Mouse (Mus musculus) heart, adult 18-20 months (tissue): Measurements from ENCODE around the gene 2010003K11Rik. TPM values are rescaled to one million over a fixed set of nuclear protein-coding genes. Genes with fewer than 3 reads are reported as not detected.

ENCODE experiments used
- DNase-seq, 2 experiments: peaks; one replicate each; pipeline ENCODE4 v3.0.0; 2021 to 2022; ENCODE audit warnings: mixed read lengths in 1 of 2
- total RNA-seq, 2 experiments: library from RNA; stranded (reverse); gene quantifications; 2 replicates each; pipeline ENCODE4 v1.2.3; 2021

The 2010003K11Rik gene
- total RNA-seq, 2 experiments from 2014 or later, result 1.2 TPM; not detected in 1

DNA sequence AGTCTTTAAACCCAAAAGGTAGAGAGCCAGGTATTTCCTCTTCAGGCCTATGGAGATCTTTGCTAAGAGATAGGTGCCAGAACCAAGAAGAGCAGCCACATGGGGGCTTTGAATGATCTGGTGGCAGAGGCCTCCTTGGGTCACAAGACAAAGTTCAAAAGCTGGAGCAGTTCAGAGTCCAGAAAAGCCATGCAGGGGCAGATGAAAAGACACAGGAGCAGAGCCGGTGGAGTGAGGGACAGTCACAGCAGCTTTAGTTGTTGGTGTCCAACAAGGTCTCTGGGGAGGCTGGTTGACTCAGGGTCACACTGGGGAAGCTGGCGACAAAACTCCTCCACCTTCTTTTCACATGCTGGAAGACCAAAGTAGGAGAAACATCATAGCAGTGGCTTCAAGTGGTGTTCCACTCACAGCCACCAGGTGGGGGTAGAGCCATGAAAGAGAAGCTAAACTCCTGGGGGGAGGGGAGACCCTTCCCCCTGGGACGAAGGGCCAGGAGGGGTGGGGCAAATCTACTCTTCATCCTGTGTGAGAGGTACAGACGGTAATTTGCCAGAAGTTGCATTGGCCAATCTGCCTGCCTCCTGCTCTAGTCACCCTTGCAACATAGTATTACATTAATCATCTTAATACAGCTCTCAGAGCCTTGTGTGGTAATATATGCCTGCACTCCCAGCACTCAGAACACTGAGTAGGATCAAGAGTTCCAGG is 965 bp downstream of the 2010003K11Rik start:
- DNase-seq, result peak; percentile 38 to 83

DNA sequence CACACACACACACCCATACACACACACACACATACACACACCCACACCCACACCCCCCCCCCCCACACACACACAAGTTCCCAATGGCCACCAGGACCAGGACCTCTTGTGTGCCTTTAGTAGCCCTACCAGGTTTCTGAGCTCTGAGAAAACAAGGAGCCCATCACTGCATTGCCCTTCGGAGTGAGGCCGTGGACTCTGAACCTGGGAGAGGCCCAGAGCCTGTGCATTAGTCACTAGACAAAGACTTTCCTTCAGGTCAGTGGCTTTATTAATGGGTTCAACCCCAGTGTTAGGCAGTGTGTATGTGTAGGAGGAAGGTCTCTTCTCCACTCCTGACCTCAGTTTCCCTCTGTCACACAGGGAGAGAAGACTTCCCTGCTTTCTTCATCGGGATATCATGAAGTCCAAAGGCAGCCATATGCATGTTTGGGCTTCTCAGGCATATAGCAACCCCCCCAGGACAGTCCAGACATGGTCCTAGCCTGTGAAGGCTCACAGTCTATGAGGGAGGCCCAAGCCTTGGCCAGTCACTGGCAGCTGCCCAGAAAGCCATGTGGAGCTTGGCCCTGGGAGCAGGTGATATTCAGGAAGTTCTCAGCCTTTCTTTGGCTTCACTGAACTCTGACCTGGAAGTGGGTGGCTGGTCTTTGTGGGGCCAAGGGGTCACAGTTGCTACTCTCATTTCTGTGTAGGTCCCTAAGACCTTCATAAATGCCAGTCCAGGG is 1.7 kb downstream of the 2010003K11Rik start:
- no peak for DNase-seq

DNA sequence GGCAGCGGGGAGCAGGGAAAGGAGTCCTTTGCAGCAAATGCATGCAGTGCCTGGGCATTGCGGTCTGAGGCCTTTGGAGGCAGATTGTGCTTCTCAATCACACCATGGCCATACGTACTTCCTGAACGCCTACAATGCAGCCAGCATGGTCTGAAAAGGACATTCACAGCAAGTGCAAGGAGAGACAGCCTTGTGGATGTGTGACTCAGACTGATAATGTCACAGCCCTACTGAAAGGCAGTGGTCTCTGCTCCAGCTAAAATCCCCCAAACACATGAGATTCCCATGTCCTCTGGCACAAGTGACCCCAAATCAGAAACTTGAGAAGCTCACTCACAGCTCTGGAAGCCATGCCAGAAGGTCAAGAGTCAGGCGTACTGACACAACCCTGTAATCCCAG is 2.6 kb downstream of the 2010003K11Rik start:
- DNase-seq, result no peak

GRCm38 (mm10) chr19:4494707-4495106 is 3.7 kb downstream of the 2010003K11Rik start:
- DNase-seq, result no peak

DNA sequence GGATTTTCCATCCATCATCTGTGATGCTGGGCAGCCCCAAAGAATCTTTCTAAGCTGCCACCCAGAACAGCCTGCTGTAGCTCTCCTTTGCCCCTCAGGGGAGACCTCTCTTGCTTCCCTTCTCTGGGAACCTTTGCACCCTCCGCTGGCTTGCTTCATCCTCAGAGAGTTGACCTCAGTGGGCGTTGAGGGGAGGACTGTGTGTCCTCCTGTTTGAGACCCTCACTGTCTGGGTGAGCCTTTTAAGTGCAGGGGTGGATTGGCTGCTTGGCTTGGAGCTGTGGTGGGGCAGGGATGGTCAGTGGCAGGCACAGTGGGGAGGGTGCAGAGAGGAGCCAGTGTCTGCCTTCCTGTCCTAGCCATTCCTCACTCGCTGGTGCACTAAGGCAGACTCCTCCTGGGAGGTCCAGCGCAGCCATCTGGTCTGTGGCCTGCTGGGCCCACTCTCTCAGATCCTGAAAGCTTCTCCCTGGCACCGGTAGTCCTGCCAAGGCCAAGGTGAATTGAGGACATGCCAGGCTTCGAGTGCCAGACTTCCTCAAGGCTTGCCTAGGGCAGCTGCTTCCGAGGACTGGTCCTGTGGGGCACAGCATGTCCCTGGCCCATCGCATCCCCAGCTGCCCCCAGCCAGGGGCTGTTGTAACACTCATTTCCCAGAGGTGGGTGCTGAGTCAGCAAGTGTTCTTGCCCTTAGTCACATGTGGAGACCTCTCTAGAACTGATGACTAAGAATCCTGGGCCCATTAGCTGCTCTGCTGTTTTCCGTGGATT is 5.7 kb downstream of the 2010003K11Rik start:
- peak; percentile 68 to 80 for DNase-seq

DNA sequence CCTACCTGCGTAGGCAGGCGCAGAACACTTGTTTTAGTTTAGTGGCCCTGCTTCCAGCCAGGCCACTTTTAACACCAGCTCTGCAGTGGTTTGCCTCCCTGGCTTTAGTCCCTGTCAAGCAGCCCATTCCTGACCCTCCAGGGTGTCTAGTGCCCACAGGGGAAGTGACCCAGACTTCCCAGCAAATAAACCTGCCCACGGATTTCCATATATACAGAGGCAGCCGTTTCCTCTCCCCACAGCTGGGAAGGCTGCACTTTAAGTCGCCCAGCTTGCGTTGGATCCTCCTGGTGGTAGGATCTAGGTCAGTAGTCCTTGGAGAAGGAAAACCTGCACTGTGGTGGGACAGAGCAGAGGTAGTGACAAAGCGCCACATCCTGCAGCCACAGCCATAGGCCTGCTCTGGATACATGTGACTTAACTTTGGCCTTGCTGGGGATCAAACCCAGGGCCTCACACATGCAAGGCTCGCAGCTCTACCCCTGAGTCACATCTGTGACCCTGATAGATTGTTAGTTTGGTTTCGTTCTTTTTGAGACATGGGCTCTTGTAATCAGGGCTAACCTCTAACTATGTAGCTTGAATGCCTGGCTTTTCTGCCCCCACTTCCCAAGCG is 7.2 kb downstream of the 2010003K11Rik start:
- no peak for DNase-seq

GRCm38 (mm10) chr19:4487877-4488276 is 10.5 kb downstream of the 2010003K11Rik start:
- DNase-seq, result peak; percentile 28 to 37

- DNase-seq, result peak in 1 of 2 experiments; percentile 14
Measured at GRCm38 (mm10) chr19:4485006-4485405, 13.4 kb downstream of the 2010003K11Rik start.

GRCm38 (mm10) chr19:4482111-4482859 is 16.1 kb downstream of the 2010003K11Rik start:
- DNase-seq, result peak; percentile 49 to 61

GRCm38 (mm10) chr19:4481326-4481725 is 17.1 kb downstream of the 2010003K11Rik start:
- DNase-seq, result no peak

- DNase-seq, result no peak
Measured at GRCm38 (mm10) chr19:4480041-4480440, 18.3 kb downstream of the 2010003K11Rik start.

DNA sequence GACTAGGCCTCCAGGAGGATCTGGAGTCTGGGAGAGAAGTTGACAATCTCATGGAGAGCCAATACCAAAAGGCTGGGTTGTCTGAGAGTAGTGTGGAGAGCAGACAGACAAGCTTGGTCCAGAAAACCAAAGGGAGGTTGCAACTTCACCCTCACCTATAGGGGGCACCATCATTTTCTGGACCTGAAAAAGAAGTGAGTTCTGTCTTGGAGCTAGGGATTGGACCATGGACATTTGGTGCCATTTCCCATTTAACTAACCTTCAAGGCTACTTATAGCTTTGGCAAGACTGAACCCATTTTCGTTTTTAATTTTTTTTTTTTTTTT is 20.2 kb downstream of the 2010003K11Rik start:
- DNase-seq, result no peak

DNA sequence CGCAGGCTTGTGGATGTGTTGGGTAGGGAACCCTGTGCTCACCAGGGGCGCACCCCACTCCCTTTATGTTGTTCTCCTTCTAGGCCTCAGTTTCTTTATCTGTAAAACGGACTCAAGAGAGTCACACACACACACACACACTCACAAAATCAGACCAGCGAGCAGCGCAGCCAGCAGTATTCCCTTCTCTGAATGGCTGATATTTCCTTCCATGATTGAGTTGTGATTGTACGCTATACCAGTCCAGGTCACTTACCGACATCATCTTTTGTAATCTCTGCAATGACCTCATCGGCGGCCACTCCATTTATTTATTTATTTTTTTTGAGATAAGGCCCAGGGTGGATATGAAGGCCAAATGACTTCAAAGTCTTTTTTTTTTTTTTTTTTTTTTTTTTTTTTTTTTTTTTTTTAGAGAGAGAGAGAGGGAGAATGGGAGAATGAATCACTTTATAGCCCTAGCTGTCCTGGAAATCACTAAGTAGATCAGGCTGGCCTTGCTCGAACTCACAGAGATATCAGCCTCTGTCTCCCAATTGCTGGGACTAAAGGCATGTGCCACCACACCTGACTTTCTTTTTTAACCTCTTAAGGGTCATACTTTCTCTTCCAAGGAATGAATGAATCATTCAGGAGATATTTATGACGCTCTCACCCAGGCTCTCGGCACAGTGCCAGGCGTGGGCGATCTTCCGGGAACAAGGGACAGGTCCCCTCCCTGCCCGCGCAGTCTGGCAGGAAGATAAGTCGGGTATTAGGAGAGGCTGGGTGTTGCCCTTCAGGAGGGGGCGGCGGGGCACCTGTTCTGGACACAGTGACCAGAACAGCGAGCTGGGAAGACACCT is 20.8 kb downstream of the 2010003K11Rik start, which contains the start of gene Syt12:
Gene Syt12 (minus strand): TSS at position 103 of the 845 bp plus-strand sequence.
- DNase-seq, result peak; percentile 45 to 57

DNA sequence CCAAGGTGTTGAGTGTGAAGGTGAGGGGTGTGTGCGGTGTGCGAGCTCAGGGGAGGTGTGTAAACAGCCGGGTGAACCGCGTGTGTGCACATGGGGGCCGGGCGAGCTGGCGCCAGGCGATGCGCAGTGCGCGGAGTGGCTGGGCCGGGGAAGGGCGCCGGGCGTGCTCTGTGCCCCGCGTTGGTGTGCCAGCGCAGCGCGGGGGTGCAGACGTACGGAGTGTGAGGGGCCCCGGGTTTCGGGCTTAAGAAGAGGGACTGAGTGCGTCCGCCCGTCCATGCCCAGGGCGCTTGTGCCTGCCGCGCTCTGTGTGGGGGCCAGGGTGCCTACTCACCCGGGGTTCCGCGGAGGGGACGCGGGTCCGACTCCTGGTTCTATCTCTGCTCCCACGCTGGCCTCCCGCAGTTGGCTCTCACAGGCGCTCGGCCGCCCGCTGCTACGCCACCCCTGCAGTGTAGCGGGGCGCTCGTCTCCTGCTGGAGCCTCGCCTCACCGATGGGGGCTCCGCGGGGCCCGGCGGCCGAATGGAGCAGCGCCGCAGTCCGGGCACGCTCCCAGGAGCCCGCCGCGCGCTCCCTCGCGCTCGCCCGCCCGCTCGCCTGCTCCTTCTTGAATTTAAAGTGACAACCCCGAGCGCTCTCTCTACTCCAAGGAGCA is 21.7 kb downstream of the 2010003K11Rik start:
- peak; percentile 13 to 44 for DNase-seq

DNA sequence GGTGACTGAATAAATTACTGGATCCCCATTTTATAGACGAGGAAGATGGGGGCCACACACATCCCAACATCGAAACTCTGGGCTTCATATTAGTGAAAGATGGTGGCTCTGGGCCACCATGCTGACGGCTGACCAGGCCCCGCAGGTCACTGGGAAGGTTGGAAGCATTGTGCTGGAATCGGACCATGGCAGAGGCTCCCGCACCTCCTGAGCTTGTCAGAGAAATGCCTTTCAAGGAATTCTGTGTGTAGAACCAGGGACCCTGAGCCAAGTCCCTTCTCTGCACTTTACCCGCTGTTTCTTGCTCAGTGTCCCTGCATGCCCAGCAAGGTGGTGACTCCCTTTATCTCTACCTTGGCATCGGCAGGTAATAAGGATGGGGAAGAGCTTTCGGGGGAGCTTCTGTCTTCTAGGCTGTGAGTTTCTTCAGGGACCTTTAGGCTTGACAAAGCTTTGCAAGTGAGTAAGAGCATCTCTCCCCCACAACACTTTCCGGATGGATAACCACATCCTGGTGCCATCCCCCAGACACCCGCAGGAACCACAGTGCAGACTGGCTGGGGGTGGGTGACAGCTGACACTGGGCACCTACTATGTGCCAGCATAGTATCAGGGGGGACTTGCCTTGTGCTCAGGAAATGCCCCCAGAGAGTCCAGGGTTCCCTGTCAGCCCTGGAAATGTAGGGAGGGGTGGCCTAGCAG is 23.0 kb downstream of the 2010003K11Rik start:
- DNase-seq, result no peak

DNA sequence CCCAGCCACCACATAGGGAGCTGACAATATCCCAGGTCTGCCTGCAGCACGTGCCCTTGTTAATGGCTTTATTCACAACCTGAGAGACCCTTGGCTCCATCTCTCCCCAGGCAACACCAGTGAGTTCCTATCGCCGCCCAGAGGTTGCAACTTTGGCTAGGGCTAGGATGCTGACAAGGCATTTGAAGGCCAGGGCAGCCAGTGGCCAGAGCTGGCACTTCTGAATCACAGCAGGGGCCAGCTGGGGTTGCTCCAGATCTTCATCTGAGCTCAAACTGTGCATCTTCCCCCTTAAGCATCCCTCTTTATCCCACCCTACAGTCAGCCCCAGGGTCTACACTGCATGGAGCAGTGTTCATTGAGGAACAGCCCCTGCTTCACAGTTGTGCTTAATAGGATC is 23.6 kb downstream of the 2010003K11Rik start:
- no peak for DNase-seq

DNA sequence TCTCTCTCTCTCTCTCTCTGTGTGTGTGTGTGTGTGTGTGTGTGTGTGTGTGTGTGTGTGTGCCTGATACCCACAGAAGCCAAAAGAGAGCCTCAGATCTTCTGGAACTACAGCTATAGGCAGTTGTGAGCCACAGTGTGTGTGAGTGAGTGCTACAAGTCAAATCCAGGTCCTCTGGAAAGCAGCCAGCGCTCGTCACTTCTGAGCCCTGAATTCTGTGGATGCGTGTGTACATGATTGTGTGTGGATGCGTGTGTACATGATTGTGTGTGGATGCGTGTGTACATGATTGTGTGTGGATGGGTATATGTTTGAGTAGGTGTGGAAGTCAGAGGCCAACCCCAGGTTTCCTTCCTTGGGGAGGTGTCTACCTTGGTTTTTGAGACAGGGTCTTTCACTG is 24.8 kb downstream of the 2010003K11Rik start:
- DNase-seq, result no peak

- no peak for DNase-seq
Measured at GRCm38 (mm10) chr19:4468363-4468762, 30.0 kb downstream of the 2010003K11Rik start.

GRCm38 (mm10) chr19:4464666-4465065 is 33.7 kb downstream of the 2010003K11Rik start:
- no peak for DNase-seq
